Mouse (Mus musculus): ENCODE data around the gene Abcb9.

GRCm38 (mm10) chr5:124069657-124070056, 25.9 kb downstream of the Abcb9 start:
- TF ChIP-seq CTCF (IDR thresholded peaks at IDR 0.05; ENCODE audit: extremely low read depth, insufficient read depth, low read length): no peak
- no peak for TF ChIP-seq POLR2A (IDR thresholded peaks at IDR 0.05; ENCODE audit: extremely low read depth, insufficient read depth, low read length)

Measured in cortical plate, adult 2 months (tissue).